Mouse (Mus musculus) left cerebral cortex, adult 9 months (tissue): ENCODE data around the gene Aven.

Source experiments
- DNase-seq, 2 experiments: peaks; one replicate each; pipeline ENCODE4 v3.0.0; 2022; ENCODE audit warnings: low spot score in 2 of 2

Gene Aven

DNA sequence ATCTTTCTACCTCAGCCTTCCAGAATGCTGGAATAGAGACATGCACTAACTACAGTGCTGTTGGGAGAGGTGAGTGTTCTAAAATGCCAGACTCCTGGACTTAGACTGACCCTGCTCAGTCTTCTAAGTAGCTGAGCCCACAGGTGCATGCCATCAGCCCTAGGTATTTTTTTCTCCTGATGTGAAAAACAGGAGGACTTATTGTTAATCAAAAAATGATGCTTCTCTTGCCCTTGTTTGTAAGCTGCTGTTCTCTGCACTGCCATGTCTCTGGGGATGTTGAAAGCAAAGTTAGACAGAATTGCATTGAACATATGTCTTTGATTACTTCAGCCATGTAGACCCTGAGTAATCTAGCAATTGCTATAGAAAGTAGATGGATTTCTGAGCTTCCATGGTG is 64.7 kb downstream of the Aven start:
- DNase-seq: no peak

GRCm38 (mm10) chr2:112561549-112561948 is 68.8 kb downstream of the Aven start:
- DNase-seq: no peak

GRCm38 (mm10) chr2:112565060-112565459 is 72.3 kb downstream of the Aven start:
- no peak for DNase-seq

DNA sequence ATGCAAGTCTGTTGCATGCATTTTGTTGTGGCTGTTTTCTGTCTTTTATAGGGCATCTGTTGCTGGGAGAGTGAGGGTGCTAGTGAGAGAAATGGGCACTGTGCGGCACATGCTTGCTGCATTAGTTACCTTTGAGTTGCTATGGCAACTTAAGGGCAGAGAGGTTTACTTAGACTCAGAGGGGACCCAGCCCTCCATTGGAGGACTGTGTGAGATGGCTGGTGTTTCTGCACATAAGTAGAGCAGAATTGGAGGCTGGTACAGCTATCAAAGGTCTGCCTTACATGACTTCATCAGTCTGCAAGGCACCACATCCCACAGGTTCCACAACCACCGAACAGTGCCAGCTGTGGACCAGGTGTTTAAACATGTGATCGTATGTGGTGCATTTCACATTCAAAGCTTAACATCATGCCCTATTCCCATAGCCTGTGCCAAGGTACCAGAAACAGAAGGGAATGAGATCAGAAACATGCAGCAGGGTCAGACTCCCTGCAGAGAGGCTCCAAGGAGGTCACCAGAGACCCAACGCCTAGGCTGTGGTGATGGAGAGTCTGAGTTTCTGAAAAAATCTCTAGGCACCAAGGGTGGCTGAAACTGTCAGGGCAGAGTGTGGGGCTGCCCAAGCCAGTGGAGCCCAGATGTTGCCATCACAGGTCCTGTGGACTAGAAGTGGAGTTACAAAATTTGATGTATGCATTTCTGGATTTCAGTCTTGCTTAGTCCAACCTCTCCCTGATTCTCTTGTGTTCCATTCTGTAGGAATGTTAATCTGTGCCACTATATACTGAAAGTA is 73.7 kb downstream of the Aven start:
- no peak for DNase-seq

GRCm38 (mm10) chr2:112567786-112568185 is 75.0 kb downstream of the Aven start:
- no peak for DNase-seq

DNA sequence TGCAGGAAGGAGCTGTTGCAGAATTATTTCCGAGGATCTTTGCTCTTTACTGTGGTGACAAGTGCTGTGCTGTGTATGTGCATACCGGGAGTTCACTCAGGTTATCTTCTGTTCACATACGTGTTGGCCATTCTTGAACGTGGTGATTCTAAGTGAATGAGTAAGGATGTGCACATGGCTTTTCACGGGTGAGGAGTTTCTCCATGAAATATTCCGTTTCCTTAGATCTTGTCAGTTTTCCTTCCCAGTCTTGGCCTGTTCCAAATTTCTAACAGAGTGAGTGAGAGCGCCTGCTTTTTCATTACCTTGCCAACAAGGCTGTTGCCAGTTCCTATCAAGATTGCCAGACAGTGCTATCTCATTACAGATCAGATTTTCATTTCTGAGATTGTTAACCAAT is 98.2 kb downstream of the Aven start:
- DNase-seq: no peak

GRCm38 (mm10) chr2:112591451-112591871 is 98.7 kb downstream of the Aven start:
- DNase-seq: peak in 1 of 2 experiments; percentile 51

GRCm38 (mm10) chr2:112593322-112593721 is 100.6 kb downstream of the Aven start:
- DNase-seq: no peak

GRCm38 (mm10) chr2:112593781-112594180 is 101.0 kb downstream of the Aven start:
- DNase-seq: no peak

GRCm38 (mm10) chr2:112595807-112596206 is 103.0 kb downstream of the Aven start:
- no peak for DNase-seq

GRCm38 (mm10) chr2:112596415-112596814 is 103.7 kb downstream of the Aven start:
- no peak for DNase-seq

- DNase-seq: no peak
Observed at GRCm38 (mm10) chr2:112597064-112597463, 104.3 kb downstream of the Aven start.

- DNase-seq: no peak
Observed at GRCm38 (mm10) chr2:112600222-112600621, 107.5 kb downstream of the Aven start.

- peak in 1 of 2 experiments; percentile 20 for DNase-seq
Observed at GRCm38 (mm10) chr2:112602487-112602886, 109.7 kb downstream of the Aven start.

- DNase-seq: peak in 1 of 2 experiments; percentile 13
Observed at GRCm38 (mm10) chr2:112606536-112606935, 113.8 kb downstream of the Aven start.

- no peak for DNase-seq
Observed at GRCm38 (mm10) chr2:112612628-112613027, 119.9 kb downstream of the Aven start.

GRCm38 (mm10) chr2:112614375-112614774 is 121.6 kb downstream of the Aven start:
- no peak for DNase-seq

DNA sequence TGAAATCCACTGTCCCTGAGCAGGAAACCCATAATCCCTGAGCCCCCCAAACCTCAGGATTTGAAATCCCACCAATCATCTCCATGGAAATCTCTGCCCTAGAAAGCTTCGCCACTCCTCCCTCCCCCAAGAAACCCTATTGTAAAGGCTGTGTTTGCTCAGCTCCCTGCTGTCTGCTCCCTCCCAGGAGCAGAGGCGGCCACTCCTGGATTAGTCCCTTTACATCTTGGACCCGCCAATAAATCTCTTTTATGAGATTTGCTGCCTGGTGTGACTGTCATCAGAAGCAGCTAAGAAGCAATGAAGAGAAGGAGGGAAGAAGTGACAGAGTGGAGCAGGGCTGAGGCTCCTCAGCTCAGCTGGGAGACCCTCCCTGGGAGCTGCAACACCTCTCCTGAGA is 124.4 kb downstream of the Aven start:
- DNase-seq: no peak

DNA sequence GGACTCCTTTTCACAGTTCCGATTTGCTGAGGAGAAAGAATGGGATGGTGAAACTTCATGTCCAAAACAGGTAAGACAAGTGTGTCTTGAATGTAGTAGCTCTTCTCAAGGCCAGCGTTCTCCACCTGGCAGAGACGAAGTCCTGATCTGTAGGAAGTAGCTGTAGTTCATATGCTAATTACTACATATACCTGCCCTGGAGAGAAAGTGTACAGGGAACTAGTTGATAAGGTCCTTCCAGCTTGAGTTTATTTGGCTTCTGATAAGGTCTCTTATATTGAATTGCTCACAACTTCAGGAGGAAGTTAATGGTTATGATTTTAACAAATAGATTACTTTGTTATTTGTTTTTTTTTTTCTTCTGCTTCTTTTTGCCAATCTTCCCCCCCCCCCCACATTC is 132.4 kb downstream of the Aven start:
- no peak for DNase-seq

DNA sequence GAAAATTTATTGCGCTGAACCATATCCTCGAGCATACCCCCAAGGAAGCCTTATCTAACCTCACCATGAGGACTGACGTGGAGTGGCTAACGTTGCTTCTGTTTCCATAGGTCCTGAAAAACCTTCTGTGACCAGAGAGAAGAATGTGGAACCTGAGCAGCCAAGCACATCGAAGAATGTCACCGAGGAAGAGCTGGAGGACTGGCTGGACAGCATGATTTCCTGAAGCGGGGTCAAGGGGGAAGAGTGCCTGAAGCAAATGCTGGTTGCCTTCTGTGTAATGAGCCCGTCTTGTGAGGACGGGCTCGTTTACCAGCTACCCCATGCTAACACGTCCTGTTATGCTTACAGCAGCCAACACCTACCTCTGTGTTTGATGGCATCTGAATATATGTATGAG is 137.9 kb downstream of the Aven start:
- no peak for DNase-seq

GRCm38 (mm10) chr2:112632536-112632935 is 139.8 kb downstream of the Aven start:
- peak; percentile 47 to 65 for DNase-seq

DNA sequence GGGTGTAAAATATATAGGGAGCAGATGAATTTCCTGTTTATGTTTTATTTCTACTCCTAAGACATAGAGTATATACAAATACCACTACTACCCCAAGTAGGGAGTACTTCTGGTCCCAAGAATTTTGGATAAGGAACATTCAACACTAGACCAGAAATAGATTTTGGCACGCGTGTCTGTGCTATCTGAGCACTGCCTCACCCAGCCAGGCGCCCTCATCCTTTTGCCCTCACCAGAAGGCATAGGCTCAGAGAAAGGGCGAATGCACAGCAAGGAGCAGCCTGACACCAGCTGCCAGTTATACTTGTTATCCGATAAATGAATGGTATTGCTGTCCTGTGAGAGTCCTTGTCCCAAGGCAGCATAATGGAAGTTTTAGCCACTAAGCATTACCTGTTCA is 144.4 kb downstream of the Aven start:
- DNase-seq: no peak

DNA sequence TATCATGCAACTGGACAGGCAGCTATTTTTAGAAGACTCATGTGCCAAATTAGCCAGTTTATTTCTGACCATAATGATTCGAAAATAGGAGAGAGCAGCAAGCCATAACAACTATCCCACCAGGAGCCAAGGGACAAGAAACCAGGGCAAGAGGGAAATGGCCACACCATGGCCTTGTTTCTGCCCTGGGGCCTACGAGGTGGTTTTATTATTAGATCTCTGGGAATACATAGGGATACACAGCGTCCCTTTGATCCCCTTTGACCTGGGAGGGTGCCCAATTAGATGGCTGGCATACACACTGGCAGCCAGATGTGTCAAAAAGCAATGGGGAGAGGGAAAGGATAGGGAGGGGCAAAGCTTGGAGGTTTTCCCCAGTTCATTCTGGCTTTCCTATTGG is 161.1 kb downstream of the Aven start:
- no peak for DNase-seq

- no peak for DNase-seq
Observed at GRCm38 (mm10) chr2:112656131-112656530, 163.4 kb downstream of the Aven start.
